Mouse (Mus musculus) liver, embryonic 14.5 days (tissue): ENCODE data around the gene Tpst2. TPM values are rescaled to one million over a fixed set of nuclear protein-coding genes. Genes with fewer than 3 reads are reported as not detected.

Experiments used
- ATAC-seq: fragments of 200-750 bp; cut with Nextera tagmentation; 2 replicates; pipeline ENCODE4 v1.8.0; 2017; ENCODE audit warnings: moderate number of reproducible peaks, mild to moderate bottlenecking, moderate library complexity; ENCODE audit not compliant: insufficient read depth
- DNase-seq, 3 experiments: peaks; one replicate each; pipeline ENCODE4 v3.0.0-alpha.2; 2012 to 2013; ENCODE audit warnings: low read depth in 3 of 3, low spot score in 3 of 3
- H3K27ac ChIP-seq: fragments of 300-500 bp; sonication (generic); 2 replicates; pipeline ENCODE4 v1.5.1; 2014; ENCODE audit warnings: moderate library complexity, mild to moderate bottlenecking, control low read depth, inconsistent platforms
- H3K27me3 ChIP-seq: fragments of 300-500 bp; sonication (generic); 2 replicates; pipeline ENCODE4 v1.6.1; 2014; ENCODE audit warnings: mild to moderate bottlenecking, low read length, moderate library complexity; ENCODE audit not compliant: control insufficient read depth, insufficient read depth
- H3K36me3 ChIP-seq: fragments of 300-500 bp; sonication (generic); replicated peaks from 2 replicates; pipeline ENCODE4 v1.6.1; 2014; ENCODE audit warnings: low read depth; ENCODE audit not compliant: control insufficient read depth, insufficient read depth
- H3K4me1 ChIP-seq, 2 experiments: fragments of 200-500 bp in 1 of 2; fragments of 300-500 bp in 1 of 2; sonication (generic) in 1 of 2; replicated peaks; 2 replicates each; pipeline ENCODE4 v1.6.1; 2012 to 2014; ENCODE audit warnings: antibody characterized with exemption in 1 of 2, inconsistent platforms in 1 of 2, low read length in 1 of 2; ENCODE audit not compliant: control insufficient read depth in 2 of 2, insufficient read depth in 2 of 2
- H3K4me2 ChIP-seq: fragments of 300-500 bp; sonication (generic); 2 replicates; pipeline ENCODE4 v1.6.1; 2014; ENCODE audit warnings: low read depth, mild to moderate bottlenecking, control low read depth, moderate library complexity
- H3K4me3 ChIP-seq, 2 experiments: fragments of 200-500 bp in 1 of 2; fragments of 300-500 bp in 1 of 2; sonication (generic) in 1 of 2; 2 replicates each; pipeline ENCODE4 v1.5.1; 2012 to 2014; ENCODE audit warnings: low read depth in 2 of 2, low read length in 2 of 2, mild to moderate bottlenecking in 2 of 2, control low read depth in 1 of 2, inconsistent platforms in 1 of 2, moderate library complexity in 1 of 2; ENCODE audit not compliant: insufficient read depth in 1 of 2
- H3K9ac ChIP-seq: fragments of 300-500 bp; sonication (generic); replicated peaks from 2 replicates; pipeline ENCODE4 v1.6.1; 2014; ENCODE audit warnings: mild to moderate bottlenecking, control low read depth, moderate library complexity
- H3K9me3 ChIP-seq: fragments of 300-500 bp; sonication (generic); 2 replicates; pipeline ENCODE4 v1.6.1; 2016; ENCODE audit warnings: low read length, mixed read lengths; ENCODE audit not compliant: control insufficient read depth
- CTCF ChIP-seq: IDR thresholded peaks from 2 replicates; pipeline ENCODE4 v1.5.1; 2016; ENCODE audit warnings: antibody characterized with exemption, low read depth, control low read depth
- EP300 ChIP-seq: IDR thresholded peaks from 2 replicates; pipeline ENCODE4 v1.6.1; 2016; ENCODE audit warnings: antibody characterized with exemption, low read depth
- WGBS: fragments of 180-500 bp; shearing (Covaris S2); extraction: QIAGEN DNeasy Blood & Tissue Kit; methylation state at CpG from one replicate; pipeline ENCODE4 v1.1.7; 2014; ENCODE audit not compliant: insufficient replicate concordance; 5-methylcytosine and 5-hydroxymethylcytosine counted together
- polyA plus RNA-seq, 2 experiments: library from polyadenylated mRNA; depleted of rRNA in 1 of 2; stranded (reverse) in 1 of 2; unstranded in 1 of 2; fragments of >200 nt; fragmentation: Nextera tagmentation in 1 of 2; extraction: Ambion mirVana in 1 of 2; gene quantifications; 2 replicates each; pipeline versions ENCODE4 v1.2.1 to v1.2.3; 2012 to 2014

The Tpst2 gene
- polyA plus RNA-seq, 2 experiments: 17.2 to 30.9 TPM

DNA sequence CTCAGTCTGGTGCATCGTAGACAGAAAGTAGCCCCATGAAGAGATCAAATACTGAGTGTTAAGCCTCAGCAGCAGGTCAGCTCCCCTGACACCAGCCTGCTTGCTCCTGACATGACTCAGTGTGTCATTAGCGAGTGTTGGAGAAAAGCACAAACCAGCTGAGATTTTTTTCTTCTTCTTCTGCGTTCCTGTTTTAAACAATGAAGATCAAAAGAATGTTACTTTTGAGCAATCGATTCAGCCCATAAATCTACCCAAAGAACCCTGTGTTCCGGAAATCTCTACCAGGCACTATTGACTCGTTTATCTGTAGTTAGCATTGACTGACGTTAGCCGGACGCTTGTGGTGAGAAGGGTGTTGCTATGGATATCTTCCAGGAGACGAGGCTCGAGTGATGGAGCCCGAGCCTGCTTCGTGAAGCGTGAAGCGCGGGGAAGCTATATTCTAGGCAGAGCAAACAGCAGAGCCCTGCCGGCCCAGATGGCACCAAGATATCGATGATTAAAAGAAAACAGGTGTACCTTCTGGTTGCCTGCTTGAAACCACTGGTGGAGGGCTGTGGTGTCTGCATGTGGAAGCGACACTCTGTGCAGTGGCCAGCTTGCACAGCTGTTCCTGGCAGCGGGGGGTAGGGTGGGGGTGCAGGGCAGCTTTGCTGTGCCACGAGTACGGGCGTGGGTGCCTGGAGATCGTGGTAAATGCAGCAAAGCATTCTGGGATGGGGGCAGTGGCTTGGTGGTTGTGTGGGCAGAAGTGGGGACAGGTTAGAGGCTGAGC, 5.5 kb upstream of the Tpst2 start:
- Histone ChIP-seq H3K9ac (no peak overlapping the region), H3K4me1 (peaks cover 4 to 13% of the 10 kb centered on the region in 2 experiments), H3K27me3 (no peaks in the 10 kb centered on the region), H3K9me3 (no peaks in the 10 kb centered on the region), H3K4me3 (no peak overlapping the region), H3K4me2 (no peak overlapping the region), H3K36me3 (no peaks in the 10 kb centered on the region), H3K27ac (no peak overlapping the region)
- TF ChIP-seq CTCF: no peak
- no peak for TF ChIP-seq EP300
- no peak for DNase-seq
- WGBS: 36% methylated on average over 24 of the region's 24 CpGs
- ATAC-seq: no peak

DNA sequence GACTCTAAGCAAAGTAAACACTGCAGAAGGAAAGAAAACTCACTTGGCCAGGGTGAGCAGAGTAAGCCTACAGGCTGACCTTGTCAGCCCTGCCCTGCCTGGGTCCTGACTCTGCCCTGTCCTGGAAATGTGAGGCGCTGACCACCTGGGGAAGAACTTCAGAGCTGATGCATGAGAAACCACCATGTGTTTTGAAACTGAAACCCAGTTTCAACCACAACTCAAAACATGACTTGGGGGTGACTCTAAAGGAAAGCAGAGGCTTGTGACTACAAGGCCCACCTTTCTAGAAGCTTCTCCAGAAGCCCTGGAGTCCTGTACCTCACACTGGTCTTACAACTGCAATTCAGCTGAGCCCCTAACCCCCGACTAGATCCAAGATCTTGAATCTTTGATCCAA, 3.6 kb upstream of the Tpst2 start:
- Histone ChIP-seq H3K4me3 (no peak overlapping the region), H3K4me2 (no peak overlapping the region), H3K27me3 (no peaks in the 10 kb centered on the region), H3K9me3 (no peaks in the 10 kb centered on the region), H3K27ac (no peak overlapping the region), H3K9ac (no peak overlapping the region), H3K36me3 (no peaks in the 10 kb centered on the region), H3K4me1 (peaks cover 10% of the 10 kb centered on the region in 2 experiments)
- DNase-seq (no peak), ATAC-seq (no peak)
- TF ChIP-seq CTCF (no peak), EP300 (no peak)
- 55% methylated on average over 2 of the region's 2 CpGs for WGBS

DNA sequence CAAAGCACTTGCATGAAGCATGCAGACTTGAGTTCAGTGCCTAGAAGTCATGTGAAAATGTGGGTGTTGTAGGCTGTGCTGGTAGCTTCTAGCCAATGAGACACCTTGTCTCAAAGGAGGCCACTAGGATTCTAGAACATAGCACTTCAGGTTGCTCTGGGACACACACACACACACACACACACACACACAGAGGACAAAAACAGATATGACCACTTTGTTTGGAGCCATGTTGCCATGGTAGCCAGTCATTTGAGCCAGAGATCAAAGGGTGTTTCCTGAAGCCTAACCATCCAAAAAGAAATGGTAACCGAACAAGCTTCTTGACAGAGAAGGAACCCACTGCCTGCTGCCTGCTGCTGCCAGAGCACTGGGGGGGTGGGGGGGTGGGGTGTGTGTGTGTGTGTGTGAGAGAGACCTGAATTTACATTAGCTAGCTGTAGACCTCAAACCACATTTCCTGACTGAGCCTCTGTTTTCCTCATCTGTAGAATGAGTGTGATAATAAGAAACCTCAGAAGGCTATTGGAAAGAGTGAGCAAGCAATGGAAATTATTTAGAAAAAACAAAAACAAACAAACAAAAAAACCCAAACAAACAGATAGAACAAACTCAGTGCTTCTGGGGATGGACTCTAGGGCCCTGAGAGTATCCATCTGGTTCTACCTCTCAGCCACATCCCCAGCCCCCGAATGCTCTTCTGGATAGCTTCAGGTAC, 2.6 kb upstream of the Tpst2 start:
- TF ChIP-seq CTCF: no peak
- no peak for TF ChIP-seq EP300
- H3K4me2 ChIP-seq: no peak overlapping the region
- DNase-seq (peak in 1 of 3 experiments; percentile 47), ATAC-seq (no peak)
- peaks cover 13 to 17% of the 10 kb centered on the region in 2 experiments for H3K4me1 ChIP-seq
- no peak overlapping the region for H3K27ac ChIP-seq
- 37% methylated on average over 2 of the region's 2 CpGs for WGBS
- H3K9me3 ChIP-seq: no peaks in the 10 kb centered on the region
- H3K27me3 ChIP-seq: no peaks in the 10 kb centered on the region
- H3K9ac ChIP-seq: no peak overlapping the region
- no peaks in the 10 kb centered on the region for H3K36me3 ChIP-seq
- no peak overlapping the region for H3K4me3 ChIP-seq

GRCm38 (mm10) chr5:112275021-112275804, 1.3 kb upstream of the Tpst2 start:
- no peak for ATAC-seq
- no peaks in the 10 kb centered on the region for H3K27me3 ChIP-seq
- no peak overlapping the region for H3K9ac ChIP-seq
- H3K9me3 ChIP-seq: no peaks in the 10 kb centered on the region
- peak overlapping the region in 1 of 2 experiments; percentile 73; a peak in 2 of 4 replicates for H3K4me3 ChIP-seq
- TF ChIP-seq EP300: no peak
- no peak for TF ChIP-seq CTCF
- H3K36me3 ChIP-seq: no peaks in the 10 kb centered on the region
- peak overlapping the region; percentile 81 for H3K4me2 ChIP-seq
- peaks cover 16 to 30% of the 10 kb centered on the region in 2 experiments for H3K4me1 ChIP-seq
- no peak overlapping the region for H3K27ac ChIP-seq
- no peak for DNase-seq
- WGBS: 45% methylated on average over 4 of the region's 4 CpGs
